Mouse (Mus musculus): ENCODE measurements around the gene Oscp1. TPM values are rescaled to one million over a fixed set of nuclear protein-coding genes. Genes with fewer than 3 reads are reported as not detected.

Oscp1 gene
- polyA plus RNA-seq, 1 experiment = not detected

DNA sequence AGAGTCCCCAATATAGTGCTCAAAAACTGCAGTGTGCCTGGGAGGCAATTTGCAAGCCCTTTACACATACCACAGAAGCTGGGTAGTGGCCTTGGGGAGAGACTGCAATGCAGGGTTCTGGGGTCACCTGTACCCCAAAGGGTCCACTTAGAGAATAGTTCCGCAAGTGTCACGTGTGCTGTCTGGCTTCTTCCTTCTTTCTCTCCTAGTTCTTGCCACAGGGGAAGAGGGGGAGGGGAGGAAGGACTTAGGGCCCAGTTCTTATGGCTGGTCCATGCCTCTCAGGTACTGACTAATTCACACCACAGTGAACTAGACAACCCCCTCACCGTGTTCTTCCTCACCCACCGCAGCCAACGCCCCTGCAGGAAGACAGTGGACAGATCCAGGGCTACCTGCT is 23.0 kb upstream of the Oscp1 start:
- no peak overlapping the region for H3K27ac ChIP-seq (ENCODE audit: insufficient read depth, low read depth, low read length)
- H3K4me1 ChIP-seq (ENCODE audit: control insufficient read depth, insufficient read depth, low read length) = no peaks in the 10 kb centered on the region
- TF ChIP-seq POLR2A (IDR thresholded peaks at IDR 0.05; ENCODE audit: insufficient read depth, low read depth, low read length) (no peak), CTCF (IDR thresholded peaks at IDR 0.05; ENCODE audit: insufficient read depth, low read depth, low read length) (no peak)
- WGBS = 80% methylated on average over 5 of the region's 5 CpGs
- H3K4me3 ChIP-seq (ENCODE audit: insufficient read depth, low read depth, low read length) = no peak overlapping the region

DNA sequence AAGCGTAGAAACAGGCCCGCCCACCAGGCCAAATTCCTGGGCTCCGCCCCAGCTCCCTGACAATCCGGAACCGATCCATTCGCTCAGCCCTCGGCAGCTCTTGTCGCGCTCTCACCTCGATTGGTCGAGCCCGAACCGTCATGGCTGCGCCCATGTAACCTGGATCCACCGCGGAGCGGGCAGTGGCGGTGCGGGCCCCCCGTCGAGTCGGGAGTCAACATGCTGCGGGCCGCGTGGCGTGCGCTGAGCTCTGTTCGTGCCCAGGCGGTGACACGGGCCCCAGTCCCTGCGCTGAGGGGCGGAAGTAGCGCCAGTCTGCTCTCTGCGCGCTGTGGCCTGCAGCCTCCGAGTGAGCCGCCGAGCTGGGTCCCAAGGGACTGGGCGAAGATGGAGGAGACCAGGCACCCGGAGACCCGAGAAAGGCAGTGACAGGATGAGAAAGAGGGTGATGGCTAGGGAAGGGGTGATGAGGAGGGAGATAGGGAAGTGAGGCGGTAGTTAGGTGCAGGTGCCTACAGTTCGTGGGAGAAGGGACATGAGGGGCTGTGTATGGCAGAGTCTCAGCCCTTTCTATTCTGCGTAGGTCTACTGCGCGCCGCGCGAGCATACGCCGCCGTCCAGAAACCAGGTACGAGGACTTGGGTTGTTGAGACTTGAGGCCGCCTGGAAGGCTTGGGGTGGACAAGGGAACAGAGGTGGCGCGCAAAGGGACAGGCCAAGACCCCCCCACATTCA is 11.3 kb upstream of the Oscp1 start, which contains the start of gene Mrps15:
TSS of gene Mrps15 (plus strand) at position 75 of the 735 bp plus-strand sequence.
- WGBS = under 1% methylated on average over 56 of the region's 56 CpGs
- Histone ChIP-seq H3K4me1 (ENCODE audit: control insufficient read depth, insufficient read depth, low read length) (peaks cover 5% of the 10 kb centered on the region), H3K27ac (ENCODE audit: insufficient read depth, low read depth, low read length) (no peak within 1 kb of the TSS), H3K4me3 (ENCODE audit: insufficient read depth, low read depth, low read length) (peak within 1 kb of the TSS; percentile 57)
- TF ChIP-seq POLR2A (IDR thresholded peaks at IDR 0.05; ENCODE audit: insufficient read depth, low read depth, low read length) = no peak

DNA sequence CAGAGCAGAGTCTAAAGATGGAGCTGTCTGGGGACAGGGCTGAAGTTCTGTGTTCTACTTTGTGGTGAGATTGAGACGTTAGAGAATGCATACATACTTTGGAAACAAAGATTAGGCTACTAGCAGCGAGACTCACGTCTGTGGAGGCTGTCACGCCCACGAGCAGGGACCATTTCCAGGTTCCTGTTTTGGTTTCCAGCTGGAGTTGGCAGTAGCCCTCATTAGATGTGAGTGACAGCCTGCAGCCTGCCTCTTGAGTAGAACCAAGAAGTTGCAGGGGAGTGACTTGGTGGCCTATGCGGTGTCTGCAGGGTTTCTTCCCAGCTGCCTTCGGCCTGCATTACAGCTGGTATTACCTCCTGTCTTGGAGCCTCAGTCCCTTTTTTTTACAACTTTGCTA is 6.7 kb upstream of the Oscp1 start:
- TF ChIP-seq POLR2A (IDR thresholded peaks at IDR 0.05; ENCODE audit: insufficient read depth, low read depth, low read length) = no peak
- TF ChIP-seq CTCF (IDR thresholded peaks at IDR 0.05; ENCODE audit: insufficient read depth, low read depth, low read length) = no peak
- Histone ChIP-seq H3K4me3 (ENCODE audit: insufficient read depth, low read depth, low read length) (no peak overlapping the region), H3K4me1 (ENCODE audit: control insufficient read depth, insufficient read depth, low read length) (peaks cover 5% of the 10 kb centered on the region), H3K27ac (ENCODE audit: insufficient read depth, low read depth, low read length) (no peak overlapping the region)
- 64% methylated on average over 7 of the region's 7 CpGs for WGBS

DNA sequence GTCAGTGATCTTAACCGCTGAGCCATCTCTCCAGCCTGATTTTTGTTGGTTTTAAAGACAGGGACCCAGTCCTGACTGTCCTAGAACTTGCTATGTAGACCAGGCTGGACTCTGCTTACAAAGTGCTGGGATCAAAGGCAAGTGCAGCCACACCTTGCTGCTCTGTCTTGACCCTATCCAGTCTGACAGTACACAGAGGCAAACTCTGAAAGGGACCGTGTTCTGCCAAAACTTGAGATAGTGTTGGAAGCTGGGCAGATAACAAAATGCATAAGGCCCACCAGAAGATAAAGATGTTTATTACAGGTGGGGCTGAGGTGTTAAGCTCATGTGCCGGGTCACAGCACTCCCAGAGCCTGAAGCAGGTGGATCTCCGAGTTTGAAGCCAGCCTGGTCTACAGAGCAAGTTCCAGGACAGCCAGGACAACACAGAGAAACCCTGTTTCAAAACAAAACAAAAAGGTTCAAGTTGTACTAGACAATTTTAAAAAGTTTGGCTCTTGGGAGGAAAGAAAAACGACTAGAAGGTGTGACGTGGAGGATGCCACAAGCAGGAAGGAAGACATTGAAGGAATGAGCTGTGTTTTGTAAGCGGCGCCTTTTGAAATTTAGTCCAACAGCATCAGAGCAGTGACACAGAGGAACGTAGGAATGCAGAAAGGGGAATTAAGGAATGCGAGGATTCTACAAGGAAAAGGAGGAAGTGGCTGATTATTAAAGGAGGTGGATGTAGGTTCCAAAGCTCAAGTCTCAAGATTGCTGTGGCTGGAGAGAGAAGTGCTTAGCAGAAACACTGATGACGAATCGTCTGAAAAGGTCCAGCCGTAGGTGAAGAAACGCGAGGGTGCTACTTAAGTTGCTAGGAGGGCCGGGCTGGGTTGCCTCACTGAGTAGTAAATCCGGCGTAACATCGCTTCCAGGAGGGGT is 895 bp upstream of the Oscp1 start:
- Histone ChIP-seq H3K27ac (ENCODE audit: insufficient read depth, low read depth, low read length) (no peak overlapping the region), H3K4me3 (ENCODE audit: insufficient read depth, low read depth, low read length) (peak overlapping the region; percentile 82), H3K4me1 (ENCODE audit: control insufficient read depth, insufficient read depth, low read length) (peaks cover 4% of the 10 kb centered on the region)
- TF ChIP-seq POLR2A (IDR thresholded peaks at IDR 0.05; ENCODE audit: insufficient read depth, low read depth, low read length) (no peak), CTCF (IDR thresholded peaks at IDR 0.05; ENCODE audit: insufficient read depth, low read depth, low read length) (no peak)
- WGBS = 17% methylated on average over 19 of the region's 19 CpGs

DNA sequence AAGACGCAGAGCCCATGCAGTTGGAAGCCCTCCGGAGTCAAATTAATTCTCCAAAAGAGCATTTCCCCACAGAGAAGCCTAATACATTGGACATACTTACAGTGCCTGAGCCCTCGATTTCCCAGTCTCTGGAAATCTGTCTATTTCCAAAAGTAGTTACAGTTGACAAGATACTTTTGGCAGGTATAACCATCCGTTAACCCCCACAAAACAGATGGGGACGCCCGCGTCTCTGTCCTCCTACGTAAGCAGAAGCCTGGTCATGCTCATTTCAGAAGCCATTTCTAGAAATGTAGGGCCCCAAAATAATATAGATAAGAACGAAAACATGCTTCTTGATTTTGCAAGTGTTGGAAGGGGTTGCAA is 615 bp downstream of the Oscp1 start:
- peak overlapping the region; percentile 82 for H3K4me3 ChIP-seq (ENCODE audit: insufficient read depth, low read depth, low read length)
- no peak for TF ChIP-seq POLR2A (IDR thresholded peaks at IDR 0.05; ENCODE audit: insufficient read depth, low read depth, low read length)
- no peak for TF ChIP-seq CTCF (IDR thresholded peaks at IDR 0.05; ENCODE audit: insufficient read depth, low read depth, low read length)
- 16% methylated on average over 9 of the region's 9 CpGs for WGBS
- no peak overlapping the region; the same call in 1 of the 2 replicates for H3K27ac ChIP-seq (ENCODE audit: insufficient read depth, low read depth, low read length)
- H3K4me1 ChIP-seq (ENCODE audit: control insufficient read depth, insufficient read depth, low read length) = peaks cover 4% of the 10 kb centered on the region

DNA sequence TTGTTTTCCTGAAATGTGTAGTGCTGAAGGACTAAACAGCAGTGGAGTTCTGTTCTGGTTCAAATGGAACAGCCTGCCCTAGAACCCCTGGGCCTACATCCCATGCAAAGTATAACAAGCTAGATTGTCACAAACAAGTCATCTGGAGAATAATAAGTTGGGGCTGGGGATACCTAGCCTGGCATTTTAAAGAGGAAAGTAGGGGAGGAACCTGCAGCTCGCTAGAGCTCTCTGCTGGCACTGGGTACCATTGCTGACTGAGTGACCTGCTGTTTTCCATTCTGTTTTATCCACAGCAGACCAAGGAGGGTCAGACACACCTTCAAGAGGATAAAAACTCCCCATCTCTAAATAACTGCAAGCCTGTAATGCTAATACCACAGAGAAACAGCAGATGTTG is 4.5 kb downstream of the Oscp1 start:
- WGBS = 57% methylated on average over 1 of the region's 1 CpGs
- TF ChIP-seq POLR2A (IDR thresholded peaks at IDR 0.05; ENCODE audit: insufficient read depth, low read depth, low read length) = no peak
- TF ChIP-seq CTCF (IDR thresholded peaks at IDR 0.05; ENCODE audit: insufficient read depth, low read depth, low read length) = no peak
- peaks cover 4% of the 10 kb centered on the region for H3K4me1 ChIP-seq (ENCODE audit: control insufficient read depth, insufficient read depth, low read length)
- no peak overlapping the region for H3K27ac ChIP-seq (ENCODE audit: insufficient read depth, low read depth, low read length)
- no peak overlapping the region for H3K4me3 ChIP-seq (ENCODE audit: insufficient read depth, low read depth, low read length)

DNA sequence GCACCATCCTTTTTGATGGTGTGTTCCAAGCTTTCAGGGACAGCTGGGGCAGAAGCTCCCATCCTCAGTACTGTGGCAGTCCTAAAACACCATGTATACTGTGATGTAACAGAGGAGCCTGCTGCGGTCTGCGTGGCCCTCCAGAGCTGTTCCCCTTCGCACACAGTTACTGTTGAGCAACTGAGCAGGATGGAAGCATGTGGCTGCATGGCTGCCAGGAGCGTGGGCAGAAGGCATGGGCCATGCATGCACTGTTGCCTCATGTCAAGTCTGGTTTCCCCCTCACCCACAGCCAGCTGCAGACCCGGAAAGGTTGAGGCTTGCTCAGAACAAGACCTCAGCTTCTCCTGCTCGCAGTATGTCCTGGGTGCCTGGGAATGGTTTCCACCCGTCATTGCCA is 6.9 kb downstream of the Oscp1 start:
- WGBS = 87% methylated on average over 7 of the region's 7 CpGs
- TF ChIP-seq POLR2A (IDR thresholded peaks at IDR 0.05; ENCODE audit: insufficient read depth, low read depth, low read length) (no peak), CTCF (IDR thresholded peaks at IDR 0.05; ENCODE audit: insufficient read depth, low read depth, low read length) (no peak)
- Histone ChIP-seq H3K27ac (ENCODE audit: insufficient read depth, low read depth, low read length) (no peak overlapping the region), H3K4me1 (ENCODE audit: control insufficient read depth, insufficient read depth, low read length) (peaks cover 2% of the 10 kb centered on the region), H3K4me3 (ENCODE audit: insufficient read depth, low read depth, low read length) (no peak overlapping the region)

GRCm38 (mm10) chr4:126067401-126068077 is 9.2 kb downstream of the Oscp1 start:
- H3K27ac ChIP-seq (ENCODE audit: insufficient read depth, low read depth, low read length) = no peak overlapping the region
- H3K4me1 ChIP-seq (ENCODE audit: control insufficient read depth, insufficient read depth, low read length) = no peaks in the 10 kb centered on the region
- H3K4me3 ChIP-seq (ENCODE audit: insufficient read depth, low read depth, low read length) = no peak overlapping the region
- TF ChIP-seq POLR2A (IDR thresholded peaks at IDR 0.05; ENCODE audit: insufficient read depth, low read depth, low read length) = no peak
- 55% methylated on average over 15 of the region's 15 CpGs for WGBS

GRCm38 (mm10) chr4:126068842-126069241 is 10.5 kb downstream of the Oscp1 start:
- no peak overlapping the region for H3K4me3 ChIP-seq (ENCODE audit: insufficient read depth, low read depth, low read length)
- H3K27ac ChIP-seq (ENCODE audit: insufficient read depth, low read depth, low read length) = no peak overlapping the region
- 86% methylated on average over 6 of the region's 6 CpGs for WGBS
- TF ChIP-seq CTCF (IDR thresholded peaks at IDR 0.05; ENCODE audit: insufficient read depth, low read depth, low read length) (no peak), POLR2A (IDR thresholded peaks at IDR 0.05; ENCODE audit: insufficient read depth, low read depth, low read length) (no peak)
- no peaks in the 10 kb centered on the region for H3K4me1 ChIP-seq (ENCODE audit: control insufficient read depth, insufficient read depth, low read length)

Data from olfactory bulb, adult 2 months (tissue).